ENCODE assay signal across 21 mouse cellular contexts in genomic region chr16:24225090-24225489, GRCm38 (mm10).
"Had no signal": no experiment of that assay in that cellular context is flagged by ENCODE, and none has a peak within 500 bp of the region (broad histone marks: within the 10 kb centered on the region; RNA-seq: fewer than 3 reads in every experiment).

No protein-coding gene starts in this region.

- H3K27ac ChIP-seq: gastrocnemius, adult 2 months; heart, embryonic 10.5 days; hindbrain, embryonic 13.5 days; hindbrain, embryonic 15.5 days; hindbrain, postnatal 0 days; limb, embryonic 13.5 days; limb, embryonic 15.5 days; liver, embryonic 14.5 days had no signal

- H3K4me3 ChIP-seq: gastrocnemius, adult 2 months; heart, embryonic 10.5 days; heart, embryonic 12.5 days; hindbrain, embryonic 13.5 days; hindbrain, embryonic 15.5 days; limb, embryonic 13.5 days; limb, embryonic 15.5 days had no signal

- ATAC-seq: forebrain, embryonic 16.5 days; hindbrain, postnatal 0 days had no signal

- H3K9ac ChIP-seq: heart, embryonic 12.5 days; hindbrain, embryonic 13.5 days; hindbrain, embryonic 15.5 days; limb, embryonic 13.5 days; limb, embryonic 15.5 days; liver, embryonic 14.5 days had no signal

- H3K36me3 ChIP-seq: heart, embryonic 10.5 days; heart, embryonic 12.5 days; hindbrain, embryonic 13.5 days; hindbrain, embryonic 15.5 days; limb, embryonic 13.5 days; limb, embryonic 15.5 days had no signal

- H3K27me3 ChIP-seq: heart, embryonic 12.5 days; hindbrain, embryonic 13.5 days; hindbrain, embryonic 15.5 days; limb, embryonic 13.5 days; limb, embryonic 15.5 days had no signal

- H3K4me2 ChIP-seq: heart, embryonic 12.5 days; hindbrain, embryonic 13.5 days; hindbrain, embryonic 15.5 days; limb, embryonic 13.5 days; limb, embryonic 15.5 days had no signal

- H3K9me3 ChIP-seq: heart, embryonic 10.5 days; heart, embryonic 12.5 days; hindbrain, embryonic 13.5 days; hindbrain, embryonic 15.5 days; limb, embryonic 13.5 days; limb, embryonic 15.5 days had no signal

- DNase-seq: gastrocnemius, adult 2 months; gastrocnemius, postnatal 10 days; gastrocnemius, postnatal 25 days; heart, adult 18-20 months; heart, postnatal 14 days; heart, postnatal 36 days; kidney, adult 18-20 months; kidney, postnatal 10 days; kidney, postnatal 25 days; layer of hippocampus, adult 9-11 months; layer of hippocampus, postnatal 36 days; left cerebral cortex, postnatal 4 days had no signal

- H3K4me1 ChIP-seq: heart, embryonic 10.5 days; heart, embryonic 12.5 days; hindbrain, embryonic 15.5 days; limb, embryonic 15.5 days had no signal
